Mouse (Mus musculus) myocyte (in vitro differentiated cells): ENCODE measurements around the gene Adamts14. TPM values are rescaled to one million over a fixed set of nuclear protein-coding genes. Genes with fewer than 3 reads are reported as not detected.

Experiments
- H3K27me3 ChIP-seq: one replicate; pipeline ENCODE4 v1.6.1; 2011; ENCODE audit not compliant: control insufficient read depth, insufficient read depth, insufficient read length
- H3K36me3 ChIP-seq: one replicate; pipeline ENCODE4 v1.6.1; 2011; ENCODE audit not compliant: control insufficient read depth, insufficient read depth
- H3K4me2 ChIP-seq: one replicate; pipeline ENCODE4 v1.6.1; 2011; ENCODE audit warnings: low read depth, control low read depth
- H3K4me3 ChIP-seq: one replicate; pipeline ENCODE4 v1.5.1; 2011; ENCODE audit warnings: mild to moderate bottlenecking, control low read depth, moderate library complexity
- H3K79me2 ChIP-seq: one replicate; pipeline ENCODE4 v1.6.1; 2011; ENCODE audit not compliant: control insufficient read depth, insufficient read depth
- H3ac ChIP-seq: one replicate; pipeline ENCODE4 v1.6.1; 2011; ENCODE audit not compliant: control insufficient read depth, insufficient read length
- MYOD1 ChIP-seq, 3 experiments: IDR thresholded peaks; one replicate each; pipeline ENCODE4 v1.6.1; 2011; ENCODE audit warnings: control low read depth in 2 of 3, low read depth in 2 of 3, mild to moderate bottlenecking in 2 of 3, moderate library complexity in 1 of 3; ENCODE audit not compliant: insufficient read length in 2 of 3, control insufficient read depth in 1 of 3
- MYOG ChIP-seq, 3 experiments: IDR thresholded peaks; one replicate each; pipeline ENCODE4 v1.6.1; 2011; ENCODE audit warnings: control low read depth in 2 of 3, low read depth in 2 of 3, mild to moderate bottlenecking in 2 of 3; ENCODE audit not compliant: insufficient read length in 2 of 3, control insufficient read depth in 1 of 3, insufficient read depth in 1 of 3
- POLR2A ChIP-seq: IDR thresholded peaks from one replicate; pipeline ENCODE4 v1.6.1; 2011; ENCODE audit warnings: low read depth, mild to moderate bottlenecking, control low read depth, moderate library complexity; ENCODE audit not compliant: insufficient read length
- POLR2AphosphoS2 ChIP-seq: IDR thresholded peaks from one replicate; pipeline ENCODE4 v1.6.1; 2011; ENCODE audit warnings: low read depth, control low read depth; ENCODE audit not compliant: insufficient read length
- REST ChIP-seq: IDR thresholded peaks from one replicate; pipeline ENCODE4 v1.6.1; 2011; ENCODE audit warnings: mild to moderate bottlenecking, control low read depth, moderate library complexity; ENCODE audit not compliant: insufficient read depth, insufficient read length
- SRF ChIP-seq: IDR thresholded peaks from one replicate; pipeline ENCODE4 v1.6.1; 2011; ENCODE audit warnings: low read depth; ENCODE audit not compliant: control insufficient read depth, insufficient read length
- polyA plus RNA-seq: library from polyadenylated mRNA; unstranded; fragments of >200 nt; fragmentation: generic; extraction: Trizol; gene quantifications from one replicate; pipeline ENCODE4 v1.2.1, GENCODE M21; 2012; ENCODE audit warnings: missing spikeins

The Adamts14 gene
- polyA plus RNA-seq, 1 experiment, result 31.0 TPM

DNA sequence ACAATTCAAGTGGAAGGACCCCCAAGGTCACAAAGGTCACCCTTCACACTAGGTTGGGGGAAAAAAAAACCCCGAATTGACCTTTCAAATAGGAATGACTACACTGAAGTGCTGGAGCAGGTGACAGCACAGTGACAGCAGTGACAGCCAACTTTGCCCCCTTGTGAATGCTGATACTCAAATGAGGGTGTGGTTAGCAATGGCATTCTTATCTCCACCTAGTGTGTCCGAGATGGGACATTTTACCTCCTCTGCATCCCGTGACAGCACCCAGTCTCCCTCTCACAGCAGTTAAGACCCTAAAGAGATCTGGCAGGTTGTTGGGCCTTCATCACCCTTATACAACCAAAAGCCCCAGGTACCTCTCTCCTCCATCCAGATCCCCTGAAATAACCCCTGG is 123.8 kb downstream of the Adamts14 start:
- peak in 1 of 3 experiments; percentile 47 for TF ChIP-seq MYOD1 (IDR thresholded peaks at IDR 0.05; ENCODE audit: control insufficient read depth in 1 of 3, insufficient read length in 2 of 3, low read depth in 2 of 3)
- TF ChIP-seq POLR2AphosphoS2, result no peak
- no peaks in the 10 kb centered on the region for H3K36me3 ChIP-seq
- H3K4me2 ChIP-seq, result no peak overlapping the region
- H3ac ChIP-seq, result no peak overlapping the region
- no peak overlapping the region for H3K4me3 ChIP-seq
- H3K79me2 ChIP-seq, result peaks cover 15% of the 10 kb centered on the region
- no peaks in the 10 kb centered on the region for H3K27me3 ChIP-seq

DNA sequence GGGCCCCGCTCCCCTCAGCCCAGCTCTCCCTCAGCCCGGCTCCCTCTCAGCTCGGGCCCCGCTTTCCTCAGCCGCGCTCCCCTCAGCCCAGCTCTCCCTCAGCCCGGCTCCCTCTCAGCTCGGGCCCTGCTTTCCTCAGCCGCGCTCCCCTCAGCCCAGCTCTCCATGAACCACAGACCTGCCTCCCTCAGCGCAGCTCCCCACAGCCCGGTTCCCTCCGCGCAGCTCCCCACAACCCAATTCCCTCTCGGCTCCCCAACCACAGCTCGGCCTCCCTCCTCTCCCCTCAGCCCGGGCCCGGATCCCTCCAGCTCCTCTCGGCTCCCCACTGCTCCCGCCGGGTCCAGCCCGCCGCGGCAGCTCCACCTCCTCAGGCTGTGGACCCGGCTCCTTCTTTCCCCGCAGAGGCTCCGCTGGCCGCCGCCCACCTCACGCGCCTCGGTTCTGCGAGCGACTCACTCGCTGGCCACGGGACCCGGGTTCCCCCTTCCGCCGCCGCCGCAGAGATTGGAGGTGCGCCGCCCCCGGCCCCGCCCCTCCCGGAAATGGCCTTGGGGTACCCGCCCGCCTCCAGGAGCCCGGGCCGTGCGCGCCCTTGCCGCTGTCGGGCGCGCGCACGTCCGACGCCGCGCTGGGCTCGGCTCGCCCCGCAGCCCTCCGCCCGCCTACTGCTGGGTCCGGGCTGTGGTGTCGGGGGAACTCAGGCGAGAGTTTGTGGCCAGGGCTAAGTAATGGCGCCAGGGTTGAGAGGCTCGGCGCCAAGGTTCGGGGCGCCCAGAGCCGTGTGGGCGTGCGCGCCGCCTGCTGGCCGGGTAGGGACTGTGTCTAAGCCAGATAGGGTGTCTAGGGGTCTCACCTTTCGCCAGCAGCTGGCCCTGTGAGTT is 125.8 kb downstream of the Adamts14 start, which contains the start of gene Sgpl1:
Gene Sgpl1, minus strand, starts transcription at position 547 of the 884 bp plus-strand sequence.
- Histone ChIP-seq H3K4me3 (peak within 1 kb of the TSS; percentile 77), H3K36me3 (peaks cover 9% of the 10 kb centered on the region), H3ac (peak within 1 kb of the TSS; percentile 96), H3K4me2 (peak within 1 kb of the TSS; percentile 70), H3K79me2 (peaks cover 29% of the 10 kb centered on the region), H3K27me3 (no peaks in the 10 kb centered on the region)
- no peak for TF ChIP-seq SRF
- peak; percentile 85 for TF ChIP-seq POLR2A
- TF ChIP-seq MYOD1 (IDR thresholded peaks at IDR 0.05; ENCODE audit: control insufficient read depth in 1 of 3, insufficient read length in 2 of 3, low read depth in 2 of 3), result peak in 1 of 3 experiments; percentile 3
- no peak for TF ChIP-seq REST
- peak in 1 of 3 experiments; percentile 12 for TF ChIP-seq MYOG (IDR thresholded peaks at IDR 0.05; ENCODE audit: control insufficient read depth in 1 of 3, insufficient read depth in 1 of 3, insufficient read length in 2 of 3, low read depth in 2 of 3)
- TF ChIP-seq POLR2AphosphoS2, result peak; percentile 46

Other genes starting within 250 kb of the Adamts14 start
- 2.9 TPM for gene Pcbd1, start 184.1 kb downstream of the Adamts14 start, polyA plus RNA-seq
- 42.6 TPM for gene Sgpl1, start 125.7 kb downstream of the Adamts14 start, polyA plus RNA-seq
- gene Tbata, start 101.5 kb downstream of the Adamts14 start, polyA plus RNA-seq, result not detected
- 0.01 TPM for gene Prf1, start 24.4 kb upstream of the Adamts14 start, polyA plus RNA-seq
- 14.0 TPM for gene Pald1, start 110.1 kb upstream of the Adamts14 start, polyA plus RNA-seq
- 0.01 TPM for gene Nodal, start 144.5 kb upstream of the Adamts14 start, polyA plus RNA-seq
- gene Eif4ebp2, start 179.2 kb upstream of the Adamts14 start, polyA plus RNA-seq, result 44.4 TPM
- 20.4 TPM for gene Lrrc20, start 202.4 kb upstream of the Adamts14 start, polyA plus RNA-seq